Mouse (Mus musculus) hindlimb bud, embryonic 11.5 days (tissue): Measurements from ENCODE around the gene Ccdc96.

Experiments
- DNase-seq: peaks from one replicate; pipeline ENCODE4 v3.0.0-alpha.2; 2012; ENCODE audit warnings: low read depth, low spot score; ENCODE audit errors: extremely low spot score

Gene Ccdc96

DNA sequence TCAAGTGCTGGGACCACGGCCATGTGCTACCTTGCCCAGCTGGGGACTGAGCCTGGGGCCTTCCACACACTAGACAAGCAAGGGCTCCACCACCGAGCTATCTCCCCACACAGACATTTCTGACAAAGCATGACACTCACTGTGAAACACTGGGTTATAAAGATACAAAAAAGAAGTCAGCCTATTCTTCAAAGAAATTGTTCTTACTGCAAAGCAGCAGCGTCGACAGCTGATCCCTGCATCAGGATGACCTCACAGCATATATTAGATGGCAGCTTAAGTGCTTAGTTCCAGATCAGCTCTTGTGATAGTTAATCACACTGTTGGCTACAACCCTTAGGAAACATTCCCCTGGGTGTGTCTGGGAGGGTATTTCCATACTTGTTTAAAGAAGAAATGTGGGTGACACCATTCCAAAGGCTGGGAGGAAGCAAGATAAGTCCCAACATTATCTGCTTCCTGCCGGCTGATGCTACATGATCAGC lies 38.9 kb downstream of the Ccdc96 start:
- no peak for DNase-seq

DNA sequence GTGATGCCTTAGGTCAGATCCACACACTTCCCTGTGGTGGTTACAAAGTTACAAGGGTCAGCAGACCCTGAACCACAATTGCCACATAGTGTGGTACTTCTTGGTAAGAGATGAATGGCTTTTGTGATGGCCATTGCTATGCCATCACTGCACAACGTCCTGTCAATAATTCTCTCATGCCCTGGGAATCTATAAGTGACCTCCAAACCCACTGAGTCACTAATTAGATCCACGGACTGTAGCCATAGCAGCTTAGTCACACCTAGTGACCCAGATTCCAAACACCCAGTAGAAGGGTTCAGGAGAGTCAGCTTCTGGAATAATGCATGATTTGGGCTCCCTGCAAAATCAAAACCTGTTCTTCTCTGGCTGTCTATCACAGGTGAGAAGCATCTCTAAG lies 40.8 kb downstream of the Ccdc96 start:
- DNase-seq = no peak

DNA sequence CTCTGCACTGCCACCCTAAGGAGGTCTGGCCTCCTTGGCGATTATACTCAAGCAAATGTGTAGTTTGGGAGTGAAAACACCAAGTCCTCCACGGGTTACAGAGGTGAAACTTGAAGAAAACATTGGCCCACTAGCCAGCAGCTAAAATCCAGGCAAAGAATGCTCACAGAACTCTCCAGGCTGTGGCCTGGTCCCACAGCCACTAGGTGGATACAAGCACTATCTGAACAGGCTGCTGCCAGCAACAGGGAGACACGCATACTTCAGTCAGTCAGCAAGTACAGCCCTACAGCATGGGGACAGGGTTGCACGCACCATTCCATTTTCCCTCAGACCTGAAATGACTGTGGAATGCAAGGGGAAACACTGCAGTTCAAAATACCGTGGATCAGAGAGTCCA lies 41.9 kb downstream of the Ccdc96 start:
- DNase-seq = no peak

DNA sequence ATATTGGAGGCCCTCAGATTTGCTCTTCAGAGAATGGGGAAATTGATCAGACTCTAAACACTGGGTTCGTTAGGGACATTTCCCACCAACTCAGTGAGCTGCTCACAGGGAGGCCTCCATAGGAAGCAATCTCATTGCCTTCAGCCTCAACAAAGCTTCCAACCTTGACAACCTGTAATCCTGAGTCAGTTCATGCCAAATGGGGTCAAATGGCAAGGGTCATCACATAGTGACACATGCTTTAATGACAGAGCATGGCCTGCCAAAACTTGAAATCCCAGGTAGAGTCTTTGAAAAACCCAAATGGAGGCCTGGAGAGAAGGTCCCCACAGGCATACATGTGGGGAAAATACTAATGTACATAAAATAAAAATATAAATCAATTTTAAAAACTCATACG lies 42.5 kb downstream of the Ccdc96 start:
- DNase-seq = no peak

DNA sequence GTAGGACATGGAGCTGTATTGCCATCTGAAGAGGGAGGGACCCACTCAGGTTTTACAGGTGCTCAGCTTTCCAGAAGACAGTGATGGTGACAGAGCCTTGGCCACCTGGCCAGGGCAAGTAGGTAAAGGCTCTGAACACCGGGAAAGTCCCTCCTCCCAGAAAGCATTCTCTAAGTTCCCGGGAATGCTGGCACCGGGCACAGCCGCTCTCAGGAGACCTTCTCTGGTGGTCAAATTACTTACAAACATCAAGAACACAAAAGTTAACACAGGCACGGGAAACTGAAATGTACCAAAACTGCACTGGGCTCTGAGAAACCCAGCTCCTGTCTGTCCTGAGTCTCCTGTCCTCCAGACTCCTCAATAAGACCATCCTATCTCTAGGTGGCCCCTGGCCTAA lies 45.3 kb downstream of the Ccdc96 start:
- DNase-seq = no peak

DNA sequence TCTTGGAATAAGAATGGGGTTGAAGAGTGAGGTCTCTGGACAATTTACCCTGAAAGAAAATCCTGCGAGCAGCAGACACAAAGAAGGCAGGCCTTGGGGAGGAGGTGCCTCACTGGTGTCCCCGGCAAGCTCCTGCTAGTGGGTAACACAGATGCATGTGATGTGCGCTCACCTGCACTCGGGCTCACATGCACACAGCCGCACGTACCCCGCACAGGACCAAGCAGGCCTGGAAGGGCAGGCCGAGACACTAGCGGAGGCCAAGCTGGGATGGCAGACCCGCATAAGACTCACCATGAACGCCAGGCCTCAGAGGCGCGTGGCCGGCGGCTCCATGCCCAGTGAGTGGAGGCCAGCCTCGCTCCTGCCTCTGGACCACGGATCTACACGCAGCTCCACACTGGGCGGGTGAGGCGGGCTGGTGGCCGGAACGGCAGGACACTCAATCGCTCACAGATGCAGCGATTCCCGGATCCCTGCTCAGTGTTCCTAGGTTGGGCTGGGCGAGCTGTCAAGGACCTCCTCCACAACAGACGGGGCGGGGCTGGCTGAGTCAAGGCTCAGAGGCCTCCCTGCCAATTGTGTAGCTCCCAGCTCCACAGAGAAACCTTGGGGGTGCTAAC lies 45.9 kb downstream of the Ccdc96 start:
- peak; percentile 67 for DNase-seq

DNA sequence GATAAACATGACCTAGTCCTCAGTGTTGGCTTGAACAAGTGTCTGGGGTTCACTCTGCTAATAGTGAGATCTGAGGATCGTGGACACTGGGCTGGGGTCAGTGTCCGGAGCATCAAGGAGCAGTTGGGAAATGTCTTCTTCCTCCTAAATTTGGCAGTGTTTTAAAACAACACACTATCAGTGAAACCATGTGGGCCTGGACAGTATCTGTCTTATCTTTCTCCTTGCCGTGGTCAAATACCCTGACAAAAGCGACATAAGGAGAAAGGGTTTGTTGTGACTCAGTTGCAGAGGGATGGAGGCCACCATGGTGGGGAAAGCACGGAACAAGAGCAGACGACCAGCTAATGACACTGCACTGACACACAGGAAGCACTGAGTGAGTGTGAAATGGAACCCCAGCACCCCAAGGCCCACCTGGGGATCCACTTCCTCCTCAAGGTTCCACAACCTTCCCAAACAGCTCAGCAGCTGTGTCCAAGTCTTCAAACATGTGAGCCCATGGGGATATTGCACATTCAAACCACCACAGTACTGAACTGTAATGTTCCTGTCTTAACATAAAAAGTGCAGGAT lies 50.2 kb downstream of the Ccdc96 start:
- no peak for DNase-seq

DNA sequence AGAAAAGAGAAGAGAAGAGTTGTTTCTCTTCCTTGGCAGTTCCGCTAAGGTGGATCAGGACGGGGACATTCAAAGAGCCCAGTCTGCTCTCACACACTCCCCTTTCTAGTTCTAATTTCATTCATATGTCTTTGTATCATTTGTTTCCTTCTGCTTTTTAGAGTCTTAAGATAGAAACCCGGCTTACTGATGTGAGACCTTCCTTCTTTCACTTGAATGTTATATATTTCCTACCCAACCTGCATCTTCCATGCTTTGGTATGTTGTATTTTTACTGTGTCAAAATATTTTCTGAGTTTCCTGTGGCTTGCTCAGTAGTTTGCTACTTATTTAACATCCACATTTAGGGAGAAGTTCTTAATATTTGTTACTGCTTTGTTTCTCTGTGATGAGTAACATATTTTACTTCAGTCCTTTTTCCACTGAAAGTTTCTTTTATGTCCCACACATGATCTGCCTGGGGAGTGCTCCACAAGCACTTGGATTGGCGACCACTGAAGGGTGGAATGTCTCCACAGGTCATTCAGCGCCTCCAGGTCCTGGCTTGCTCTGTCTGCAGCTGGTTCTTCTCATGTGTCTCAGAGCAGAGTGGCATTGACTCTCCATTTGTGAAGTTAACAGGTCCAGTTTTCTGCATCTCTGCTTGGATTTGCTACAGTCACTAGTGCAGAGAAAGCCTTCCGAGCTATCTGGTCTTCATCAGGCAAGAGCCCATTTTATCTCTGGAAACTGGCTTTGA lies 51.2 kb downstream of the Ccdc96 start:
- DNase-seq = no peak

DNA sequence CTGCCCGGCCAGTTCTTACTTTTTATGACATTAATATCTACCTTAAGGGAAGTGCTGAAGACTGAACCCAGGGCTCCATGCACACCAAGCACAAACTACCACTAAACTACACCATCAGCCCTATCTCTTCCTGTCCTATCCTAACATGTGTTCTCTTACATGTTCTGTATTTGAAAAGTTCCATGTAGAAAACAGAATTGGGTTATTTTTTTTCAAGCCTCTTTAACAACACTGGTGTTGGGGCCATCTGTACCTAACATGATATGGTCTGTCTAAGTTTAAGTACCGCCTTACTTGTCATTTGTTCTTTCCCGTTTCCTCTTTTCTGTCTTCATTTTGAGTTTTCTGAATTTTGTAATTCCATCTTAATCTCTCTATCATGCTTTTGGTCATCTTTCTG lies 52.0 kb downstream of the Ccdc96 start:
- DNase-seq = no peak
